Mouse (Mus musculus) thymus, adult 2 months (tissue): Measurements from ENCODE around the gene Rxra. TPM values are rescaled to one million over a fixed set of nuclear protein-coding genes. Genes with fewer than 3 reads are reported as not detected.
A peak's percentile ranks its signal among the peaks of the same experiment; 100 is the strongest.

Experiments
- DNase-seq: peaks from one replicate; pipeline ENCODE4 v3.0.0; 2021
- H3K27ac ChIP-seq: fragments of 200-500 bp; 2 replicates; pipeline ENCODE4 v1.5.1; 2012; ENCODE audit warnings: low read length, control low read depth; ENCODE audit not compliant: control insufficient read depth, insufficient read depth
- H3K27me3 ChIP-seq: fragments of 200-500 bp; 2 replicates; pipeline ENCODE4 v1.6.1; 2012; ENCODE audit warnings: mild to moderate bottlenecking, low read length, moderate library complexity, mixed read lengths; ENCODE audit not compliant: control insufficient read depth, insufficient read depth
- H3K36me3 ChIP-seq: fragments of 200-500 bp; 2 replicates; pipeline ENCODE4 v1.6.1; 2012; ENCODE audit warnings: mild to moderate bottlenecking, low read length, moderate library complexity; ENCODE audit not compliant: control insufficient read depth, insufficient read depth
- H3K4me1 ChIP-seq: fragments of 200-500 bp; replicated peaks from 2 replicates; pipeline ENCODE4 v1.6.1; 2012; ENCODE audit warnings: low read length; ENCODE audit not compliant: control insufficient read depth, insufficient read depth
- H3K4me3 ChIP-seq: fragments of 200-500 bp; 2 replicates; pipeline ENCODE4 v1.5.1; 2012; ENCODE audit warnings: mild to moderate bottlenecking, low read length, control low read depth, moderate library complexity; ENCODE audit not compliant: control insufficient read depth, insufficient read depth
- CTCF ChIP-seq: fragments of 200-500 bp; IDR thresholded peaks from 2 replicates; pipeline ENCODE4 v1.5.1; 2012; ENCODE audit warnings: mild to moderate bottlenecking, control low read depth, low read length, moderate library complexity, borderline replicate concordance; ENCODE audit not compliant: control insufficient read depth, poor library complexity, insufficient read depth; ENCODE audit errors: extremely low read depth
- POLR2A ChIP-seq: fragments of 200-500 bp; IDR thresholded peaks from 2 replicates; pipeline ENCODE4 v1.6.1; 2012; ENCODE audit warnings: mild to moderate bottlenecking, low read length, control low read depth, moderate library complexity; ENCODE audit not compliant: control insufficient read depth, poor library complexity, insufficient read depth; ENCODE audit errors: extremely low read depth
- WGBS: fragments of 180-500 bp; shearing (Covaris S2); methylation state at CpG from one replicate; pipeline ENCODE4 v1.1.7; 2018; 5-methylcytosine and 5-hydroxymethylcytosine counted together
- polyA plus RNA-seq: library from polyadenylated mRNA; depleted of rRNA; stranded (reverse); fragments of >200 nt; gene quantifications from 2 replicates; pipeline ENCODE4 v1.2.3, GENCODE M21; 2012

The Rxra gene
- polyA plus RNA-seq, 1 experiment = 40.3 TPM

- Histone ChIP-seq H3K27ac (no peak overlapping the region), H3K4me1 (peaks cover 13% of the 10 kb centered on the region), H3K27me3 (no peaks in the 10 kb centered on the region), H3K36me3 (no peaks in the 10 kb centered on the region), H3K4me3 (no peak overlapping the region)
- 81% methylated on average over 14 of the region's 14 CpGs for WGBS
- DNase-seq = no peak
- no peak for TF ChIP-seq CTCF
- TF ChIP-seq POLR2A = no peak
Measured at GRCm38 (mm10) chr2:27691139-27691720, 15.0 kb downstream of the Rxra start.

- no peaks in the 10 kb centered on the region for H3K27me3 ChIP-seq
- DNase-seq = no peak
- no peak overlapping the region for H3K4me3 ChIP-seq
- TF ChIP-seq POLR2A = no peak
- no peak for TF ChIP-seq CTCF
- H3K4me1 ChIP-seq = peaks cover 13% of the 10 kb centered on the region
- H3K36me3 ChIP-seq = no peaks in the 10 kb centered on the region
- H3K27ac ChIP-seq = no peak overlapping the region
- 83% methylated on average over 3 of the region's 3 CpGs for WGBS
Measured at GRCm38 (mm10) chr2:27692608-27693007, 16.4 kb downstream of the Rxra start.

GRCm38 (mm10) chr2:27693684-27694083 is 17.4 kb downstream of the Rxra start:
- peak; percentile 63 for DNase-seq
- TF ChIP-seq CTCF (no peak), POLR2A (no peak)
- Histone ChIP-seq H3K27me3 (no peaks in the 10 kb centered on the region), H3K36me3 (no peaks in the 10 kb centered on the region), H3K4me1 (peaks cover 13% of the 10 kb centered on the region), H3K27ac (no peak overlapping the region), H3K4me3 (no peak overlapping the region)
- 19% methylated on average over 6 of the region's 6 CpGs for WGBS

GRCm38 (mm10) chr2:27699574-27699973 is 23.3 kb downstream of the Rxra start:
- H3K36me3 ChIP-seq = no peaks in the 10 kb centered on the region
- 59% methylated on average over 7 of the region's 7 CpGs for WGBS
- DNase-seq = no peak
- no peak for TF ChIP-seq POLR2A
- TF ChIP-seq CTCF = no peak
- peaks cover 15% of the 10 kb centered on the region for H3K4me1 ChIP-seq
- no peak overlapping the region for H3K4me3 ChIP-seq
- H3K27ac ChIP-seq = no peak overlapping the region
- no peaks in the 10 kb centered on the region for H3K27me3 ChIP-seq

DNA sequence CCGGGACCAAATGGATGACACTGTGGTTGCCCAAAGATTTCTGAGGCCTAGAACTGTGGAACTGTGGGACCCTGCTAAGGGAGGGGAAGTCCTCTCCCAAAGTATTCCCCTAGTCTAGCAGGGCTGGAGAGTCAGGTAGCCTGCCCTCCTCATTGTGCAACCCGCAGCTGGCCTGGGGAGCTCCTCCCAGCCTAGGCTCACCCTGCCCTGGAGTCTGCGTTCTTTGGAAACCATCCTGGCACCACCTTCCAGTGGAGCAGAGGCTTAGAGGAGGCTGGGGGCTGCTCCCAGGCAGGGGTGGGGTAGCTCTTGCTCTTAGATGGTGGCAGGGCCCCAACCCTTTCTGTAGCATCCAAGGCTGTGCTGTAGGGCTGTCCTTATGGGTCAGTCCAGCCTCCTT is 26.0 kb downstream of the Rxra start:
- no peak overlapping the region for H3K27ac ChIP-seq
- DNase-seq = no peak
- H3K4me1 ChIP-seq = peaks cover 17% of the 10 kb centered on the region
- TF ChIP-seq POLR2A (no peak), CTCF (no peak)
- no peaks in the 10 kb centered on the region for H3K27me3 ChIP-seq
- no peaks in the 10 kb centered on the region for H3K36me3 ChIP-seq
- no peak overlapping the region for H3K4me3 ChIP-seq
- 89% methylated on average over 3 of the region's 3 CpGs for WGBS

- H3K4me1 ChIP-seq = peaks cover 17% of the 10 kb centered on the region
Measured at GRCm38 (mm10) chr2:27702904-27703666, 26.8 kb downstream of the Rxra start.

More at GRCm38 (mm10) chr2:27702904-27703666, 26.8 kb downstream of the Rxra start:
- 45% methylated on average over 10 of the region's 10 CpGs for WGBS
- TF ChIP-seq CTCF (no peak), POLR2A (0 out of 2 replicates have a peak, but pooled peaks have one; percentile 12)
- no peak overlapping the region for H3K4me3 ChIP-seq
- H3K27me3 ChIP-seq = no peaks in the 10 kb centered on the region
- no peaks in the 10 kb centered on the region for H3K36me3 ChIP-seq
- DNase-seq = no peak
- no peak overlapping the region for H3K27ac ChIP-seq
